Mouse (Mus musculus) layer of hippocampus, adult 18-20 months (tissue): Measurements from ENCODE around the gene Ly6c2. TPM values are rescaled to one million over a fixed set of nuclear protein-coding genes. Genes with fewer than 3 reads are reported as not detected.
"Not testable (repeated sequence)": the region's sequence is repeated elsewhere in the genome, so short reads cannot be mapped to it uniquely, and the experiment has no call there.

Experiments used
- DNase-seq, 2 experiments: peaks; one replicate each; pipeline ENCODE4 v3.0.0; 2022; ENCODE audit warnings: low spot score in 2 of 2
- long read RNA-seq: library from polyadenylated mRNA; stranded (forward); transcript quantifications from one replicate; pipeline ENCODE4 v2.0.0, GENCODE M21; 2021
- total RNA-seq, 2 experiments: library from RNA; stranded (reverse); gene quantifications; 2 replicates each; pipeline ENCODE4 v1.2.3; 2021

Gene Ly6c2
- 1 to 10 TPM; 1.7 to 2.0 TPM for total RNA-seq
- long read RNA-seq = 0 reads

GRCm38 (mm10) chr15:75111861-75112630, at the start of gene Ly6c2:
TSS of gene Ly6c2 (minus strand) at chr15:75111970.
- not testable (repeated sequence) for DNase-seq

GRCm38 (mm10) chr15:75157646-75158045, 45.9 kb upstream of the Ly6c2 start:
- DNase-seq = no peak

GRCm38 (mm10) chr15:75154940-75155339, 43.2 kb upstream of the Ly6c2 start, which contains the start of gene Ly6g:
TSS of gene Ly6g (plus strand) at chr15:75155240.
- no peak for DNase-seq

- no peak for DNase-seq
These were observed 41.3 kb upstream of the Ly6c2 start for GRCm38 (mm10) chr15:75153087-75153486.

- DNase-seq = no peak
These were observed 32.0 kb upstream of the Ly6c2 start for GRCm38 (mm10) chr15:75143735-75144134.

- not testable (repeated sequence) for DNase-seq
These were observed 30.1 kb upstream of the Ly6c2 start for GRCm38 (mm10) chr15:75141812-75142360.

GRCm38 (mm10) chr15:75137739-75138138, 26.0 kb upstream of the Ly6c2 start:
- DNase-seq = not testable (repeated sequence)

GRCm38 (mm10) chr15:75135090-75135783, 23.5 kb upstream of the Ly6c2 start:
- not testable (repeated sequence) for DNase-seq

- DNase-seq = not testable (repeated sequence)
These were observed 20.6 kb upstream of the Ly6c2 start for GRCm38 (mm10) chr15:75132346-75132745.

GRCm38 (mm10) chr15:75120066-75120465, 8.3 kb upstream of the Ly6c2 start:
- peak in 1 of 2 experiments; percentile 2 for DNase-seq

- peak in 1 of 2 experiments; percentile 5 for DNase-seq
These were observed 7.0 kb upstream of the Ly6c2 start for GRCm38 (mm10) chr15:75118742-75119141.

GRCm38 (mm10) chr15:75117481-75117880, 5.7 kb upstream of the Ly6c2 start:
- not testable (repeated sequence) for DNase-seq

GRCm38 (mm10) chr15:75116525-75116924, 4.8 kb upstream of the Ly6c2 start:
- no peak for DNase-seq

- not testable (repeated sequence) for DNase-seq
These were observed 1.3 kb downstream of the Ly6c2 start for GRCm38 (mm10) chr15:75110424-75110823.

- DNase-seq = no peak
These were observed 12.5 kb downstream of the Ly6c2 start for GRCm38 (mm10) chr15:75099261-75099660.

GRCm38 (mm10) chr15:75088041-75088440, 23.7 kb downstream of the Ly6c2 start:
- DNase-seq = peak in 1 of 2 experiments; percentile 15

- DNase-seq = no peak
These were observed 41.8 kb downstream of the Ly6c2 start for GRCm38 (mm10) chr15:75069965-75070364.

GRCm38 (mm10) chr15:75062030-75062574, 49.7 kb downstream of the Ly6c2 start:
- peak in 1 of 2 experiments; percentile 57 for DNase-seq

- DNase-seq = peak in 1 of 2 experiments; percentile 51
These were observed 51.3 kb downstream of the Ly6c2 start for GRCm38 (mm10) chr15:75060505-75060904.
